Mouse (Mus musculus) G1E (cell line): ENCODE data around the gene Megf8. TPM values are rescaled to one million over a fixed set of nuclear protein-coding genes. Genes with fewer than 3 reads are reported as not detected.
A peak's percentile ranks its signal among the peaks of the same experiment; 100 is the strongest.

ENCODE experiments used
- ATAC-seq: 2 replicates; pipeline ENCODE4 v1.8.0; 2016; ENCODE audit warnings: mild to moderate bottlenecking; ENCODE audit not compliant: insufficient number of reproducible peaks, poor library complexity, low FRiP score, severe bottlenecking; ENCODE audit errors: extremely low read depth
- DNase-seq: peaks from one replicate; pipeline ENCODE4 v3.0.0; 2012; ENCODE audit warnings: low spot score
- H3K27me3 ChIP-seq: 2 replicates; pipeline ENCODE4 v1.6.1; 2012; ENCODE audit warnings: mild to moderate bottlenecking, low read length, inconsistent platforms; ENCODE audit not compliant: insufficient read depth
- H3K36me3 ChIP-seq: replicated peaks from 2 replicates; pipeline ENCODE3; 2012; ENCODE audit warnings: mild to moderate bottlenecking, inconsistent platforms
- H3K4me1 ChIP-seq: 2 replicates; pipeline ENCODE4 v1.6.1; 2012; ENCODE audit warnings: low read depth, low read length, inconsistent platforms, mixed read lengths; ENCODE audit not compliant: insufficient read depth
- H3K4me3 ChIP-seq: 2 replicates; pipeline ENCODE4 v1.5.1; 2012; ENCODE audit warnings: low read depth, mild to moderate bottlenecking, inconsistent platforms, low read length, moderate library complexity, mixed read lengths
- H3K9me3 ChIP-seq: replicated peaks from 2 replicates; pipeline ENCODE4 v1.6.1; 2012; ENCODE audit warnings: inconsistent platforms
- CTCF ChIP-seq: IDR thresholded peaks from 2 replicates; pipeline ENCODE4 v1.5.1; 2012; ENCODE audit warnings: low read depth, low read length, inconsistent platforms, mixed read lengths
- GATA1 ChIP-seq: IDR thresholded peaks from 2 replicates; pipeline ENCODE4 v1.6.1; 2012; ENCODE audit warnings: borderline replicate concordance, low read length, inconsistent platforms, mixed read lengths
- GATA2 ChIP-seq: IDR thresholded peaks from 2 replicates; pipeline ENCODE4 v1.6.1; 2012; ENCODE audit warnings: low read depth, low read length, inconsistent platforms, borderline replicate concordance
- POLR2AphosphoS5 ChIP-seq: IDR thresholded peaks from 2 replicates; pipeline ENCODE4 v1.6.1; 2012; ENCODE audit warnings: low read depth, low read length, inconsistent platforms; ENCODE audit not compliant: insufficient replicate concordance
- TAL1 ChIP-seq: conservative IDR thresholded peaks from 2 replicates; pipeline ENCODE4 v1.6.1; 2012; ENCODE audit warnings: low read depth, low read length, inconsistent platforms, mixed read lengths
- polyA plus RNA-seq: library from polyadenylated mRNA; stranded (reverse); fragments of >175 nt; gene quantifications from 2 replicates; pipeline ENCODE4 v1.2.3, GENCODE M21; 2012
- total RNA-seq, 2 experiments: library from RNA; stranded (forward) in 1 of 2; stranded (reverse) in 1 of 2; fragments of 200-1000 nt in 1 of 2; fragments of >200 nt in 1 of 2; fragmentation: Nextera tagmentation in 1 of 2; gene quantifications; 2 replicates each; pipeline ENCODE4 v1.2.3; 2014 to 2017

Megf8 gene
- total and polyA plus RNA-seq, 3 experiments, result 6.3 to 24.4 (median 14.3) TPM

DNA sequence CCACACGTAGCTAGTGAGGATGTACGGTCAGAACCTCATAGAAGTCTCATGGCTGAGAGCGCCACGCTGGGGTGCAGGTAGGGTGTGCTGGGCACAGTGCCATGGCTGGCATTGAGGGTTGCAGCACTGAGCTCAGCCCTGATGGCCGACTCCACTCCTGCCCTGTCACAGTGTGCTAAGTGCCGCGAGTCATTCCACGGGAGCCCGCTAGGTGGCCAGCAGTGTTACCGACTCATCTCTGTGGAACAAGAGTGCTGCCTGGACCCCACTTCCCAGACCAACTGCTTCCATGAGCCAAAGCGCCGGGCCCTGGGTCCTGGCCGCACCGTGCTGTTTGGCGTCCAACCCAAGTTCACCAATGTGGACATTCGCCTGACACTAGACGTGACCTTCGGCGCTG, 46.2 kb downstream of the Megf8 start:
- peaks cover 15% of the 10 kb centered on the region for H3K27me3 ChIP-seq
- no peak for DNase-seq
- H3K36me3 ChIP-seq, result peaks cover 61% of the 10 kb centered on the region

GRCm38 (mm10) chr7:25363632-25364031, 46.7 kb downstream of the Megf8 start:
- TF ChIP-seq CTCF (no peak), TAL1 (no peak), POLR2AphosphoS5 (no peak), GATA1 (no peak), GATA2 (no peak)
- Histone ChIP-seq H3K27me3 (peaks cover 20% of the 10 kb centered on the region), H3K4me3 (no peak overlapping the region), H3K9me3 (no peaks in the 10 kb centered on the region), H3K4me1 (peaks cover under 1% of the 10 kb centered on the region; the same call in 1 of the 2 replicates), H3K36me3 (peaks cover 56% of the 10 kb centered on the region)
- DNase-seq (no peak), ATAC-seq (no peak)

More for the DNA sequence above, 46.2 kb downstream of the Megf8 start:
- Histone ChIP-seq H3K4me1 (peaks cover 2% of the 10 kb centered on the region; the same call in 1 of the 2 replicates), H3K4me3 (no peak overlapping the region), H3K9me3 (no peaks in the 10 kb centered on the region)
- no peak for ATAC-seq
- TF ChIP-seq POLR2AphosphoS5, result no peak
- TF ChIP-seq CTCF, result peak; percentile 29; the same call in 1 of the 2 replicates

GRCm38 (mm10) chr7:25365937-25366625, 49.1 kb downstream of the Megf8 start:
- Histone ChIP-seq H3K27me3 (peaks cover 41% of the 10 kb centered on the region), H3K36me3 (peaks cover 31% of the 10 kb centered on the region), H3K4me1 (no peaks in the 10 kb centered on the region; the same call in 1 of the 2 replicates), H3K4me3 (no peak overlapping the region), H3K9me3 (no peaks in the 10 kb centered on the region)
- no peak for ATAC-seq
- DNase-seq, result no peak
- TF ChIP-seq GATA2, result no peak
- no peak for TF ChIP-seq GATA1
- no peak for TF ChIP-seq POLR2AphosphoS5
- TF ChIP-seq CTCF, result no peak
- TF ChIP-seq TAL1, result no peak

DNA sequence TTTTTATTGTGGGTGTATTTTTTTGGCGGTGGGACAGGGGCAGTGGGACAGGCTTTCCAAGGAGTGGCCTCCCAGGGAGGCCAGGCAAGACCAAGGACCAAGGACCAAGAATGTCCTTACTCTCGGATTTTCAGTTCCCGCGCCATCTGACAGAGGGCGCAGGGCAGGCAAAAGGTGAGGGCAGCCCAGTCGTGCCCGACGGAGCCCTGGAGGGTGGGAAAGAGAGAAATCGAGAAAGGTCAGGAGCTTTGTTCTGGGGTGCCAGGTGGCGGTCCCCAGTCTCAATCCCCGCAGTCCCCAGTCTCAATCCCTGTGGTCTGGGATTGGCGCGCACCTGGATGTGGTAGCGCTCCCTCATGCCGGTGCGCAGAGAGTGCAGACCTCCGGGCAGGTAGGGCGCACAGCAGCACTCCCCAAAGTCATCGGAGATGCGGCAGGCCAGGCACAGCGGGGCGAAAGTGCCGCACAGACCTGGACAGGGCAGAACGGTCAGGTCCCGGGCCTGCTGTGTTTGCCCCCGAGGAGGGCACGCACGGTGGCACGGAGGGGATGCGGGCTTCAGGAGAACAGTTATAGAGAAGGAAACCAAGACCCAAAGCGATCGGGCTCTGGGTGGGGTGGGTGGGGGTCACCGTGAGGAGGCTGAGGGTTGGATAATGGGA, 50.8 kb downstream of the Megf8 start:
- no peaks in the 10 kb centered on the region; the same call in 1 of the 2 replicates for H3K4me1 ChIP-seq
- DNase-seq (no peak), ATAC-seq (no peak)
- H3K27me3 ChIP-seq, result peaks cover 54% of the 10 kb centered on the region
- H3K9me3 ChIP-seq, result no peaks in the 10 kb centered on the region
- no peak for TF ChIP-seq GATA1
- TF ChIP-seq CTCF, result no peak
- TF ChIP-seq TAL1, result no peak
- no peak for TF ChIP-seq GATA2
- TF ChIP-seq POLR2AphosphoS5, result no peak
- H3K4me3 ChIP-seq, result 0 out of 2 replicates have a peak overlapping the region, but pooled peaks have one; percentile 21
- H3K36me3 ChIP-seq, result peaks cover 20% of the 10 kb centered on the region

- no peak for DNase-seq
- Histone ChIP-seq H3K9me3 (no peaks in the 10 kb centered on the region), H3K36me3 (peaks cover 14% of the 10 kb centered on the region), H3K27me3 (peaks cover 55% of the 10 kb centered on the region), H3K4me3 (no peak overlapping the region), H3K4me1 (no peaks in the 10 kb centered on the region; the same call in 1 of the 2 replicates)
- no peak for ATAC-seq
- TF ChIP-seq GATA1, result no peak
- TF ChIP-seq TAL1, result no peak
- TF ChIP-seq GATA2, result no peak
- no peak for TF ChIP-seq POLR2AphosphoS5
- TF ChIP-seq CTCF, result no peak
These were observed 51.4 kb downstream of the Megf8 start for GRCm38 (mm10) chr7:25368333-25368732.

GRCm38 (mm10) chr7:25369058-25369749, 52.2 kb downstream of the Megf8 start, which contains the start of gene Cnfn:
Cnfn (minus strand) TSS chr7:25369724.
- no peak within 1 kb of the TSS for H3K4me3 ChIP-seq
- no peak for TF ChIP-seq CTCF
- no peak for TF ChIP-seq TAL1
- TF ChIP-seq GATA2, result no peak
- TF ChIP-seq GATA1, result no peak
- no peak for TF ChIP-seq POLR2AphosphoS5
- no peaks in the 10 kb centered on the region; the same call in 1 of the 2 replicates for H3K4me1 ChIP-seq
- H3K27me3 ChIP-seq, result peaks cover 57% of the 10 kb centered on the region
- no peaks in the 10 kb centered on the region for H3K9me3 ChIP-seq
- DNase-seq (no peak), ATAC-seq (no peak)
- peaks cover 6% of the 10 kb centered on the region for H3K36me3 ChIP-seq
